Mouse (Mus musculus) G1E (cell line): Measurements from ENCODE around the gene Tmem53. TPM values are rescaled to one million over a fixed set of nuclear protein-coding genes. Genes with fewer than 3 reads are reported as not detected.
A peak's percentile ranks its signal among the peaks of the same experiment; 100 is the strongest.

Experiments used
- ATAC-seq: 2 replicates; pipeline ENCODE4 v1.8.0; 2016; ENCODE audit warnings: mild to moderate bottlenecking; ENCODE audit not compliant: insufficient number of reproducible peaks, poor library complexity, low FRiP score, severe bottlenecking; ENCODE audit errors: extremely low read depth
- DNase-seq: peaks from one replicate; pipeline ENCODE4 v3.0.0; 2012; ENCODE audit warnings: low spot score
- H3K27me3 ChIP-seq: 2 replicates; pipeline ENCODE4 v1.6.1; 2012; ENCODE audit warnings: mild to moderate bottlenecking, low read length, inconsistent platforms; ENCODE audit not compliant: insufficient read depth
- H3K36me3 ChIP-seq: replicated peaks from 2 replicates; pipeline ENCODE3; 2012; ENCODE audit warnings: mild to moderate bottlenecking, inconsistent platforms
- H3K4me1 ChIP-seq: 2 replicates; pipeline ENCODE4 v1.6.1; 2012; ENCODE audit warnings: low read depth, low read length, inconsistent platforms, mixed read lengths; ENCODE audit not compliant: insufficient read depth
- H3K4me3 ChIP-seq: 2 replicates; pipeline ENCODE4 v1.5.1; 2012; ENCODE audit warnings: low read depth, mild to moderate bottlenecking, inconsistent platforms, low read length, moderate library complexity, mixed read lengths
- H3K9me3 ChIP-seq: replicated peaks from 2 replicates; pipeline ENCODE4 v1.6.1; 2012; ENCODE audit warnings: inconsistent platforms
- CTCF ChIP-seq: IDR thresholded peaks from 2 replicates; pipeline ENCODE4 v1.5.1; 2012; ENCODE audit warnings: low read depth, low read length, inconsistent platforms, mixed read lengths
- GATA1 ChIP-seq: IDR thresholded peaks from 2 replicates; pipeline ENCODE4 v1.6.1; 2012; ENCODE audit warnings: borderline replicate concordance, low read length, inconsistent platforms, mixed read lengths
- GATA2 ChIP-seq: IDR thresholded peaks from 2 replicates; pipeline ENCODE4 v1.6.1; 2012; ENCODE audit warnings: low read depth, low read length, inconsistent platforms, borderline replicate concordance
- POLR2AphosphoS5 ChIP-seq: IDR thresholded peaks from 2 replicates; pipeline ENCODE4 v1.6.1; 2012; ENCODE audit warnings: low read depth, low read length, inconsistent platforms; ENCODE audit not compliant: insufficient replicate concordance
- TAL1 ChIP-seq: conservative IDR thresholded peaks from 2 replicates; pipeline ENCODE4 v1.6.1; 2012; ENCODE audit warnings: low read depth, low read length, inconsistent platforms, mixed read lengths
- polyA plus RNA-seq: library from polyadenylated mRNA; stranded (reverse); fragments of >175 nt; gene quantifications from 2 replicates; pipeline ENCODE4 v1.2.3, GENCODE M21; 2012
- total RNA-seq, 2 experiments: library from RNA; stranded (forward) in 1 of 2; stranded (reverse) in 1 of 2; fragments of 200-1000 nt in 1 of 2; fragments of >200 nt in 1 of 2; fragmentation: Nextera tagmentation in 1 of 2; gene quantifications; 2 replicates each; pipeline ENCODE4 v1.2.3; 2014 to 2017

The Tmem53 gene
- total and polyA plus RNA-seq, 3 experiments = 0.08 to 0.90 (median 0.16) TPM

GRCm38 (mm10) chr4:117239153-117239552, 12.6 kb upstream of the Tmem53 start:
- Histone ChIP-seq H3K36me3 (no peaks in the 10 kb centered on the region), H3K4me3 (no peak overlapping the region), H3K9me3 (peaks cover 4% of the 10 kb centered on the region), H3K27me3 (peaks cover 4% of the 10 kb centered on the region), H3K4me1 (no peaks in the 10 kb centered on the region)
- TF ChIP-seq GATA2 (no peak), CTCF (no peak), TAL1 (no peak), POLR2AphosphoS5 (no peak), GATA1 (no peak)
- no peak for DNase-seq
- no peak for ATAC-seq

DNA sequence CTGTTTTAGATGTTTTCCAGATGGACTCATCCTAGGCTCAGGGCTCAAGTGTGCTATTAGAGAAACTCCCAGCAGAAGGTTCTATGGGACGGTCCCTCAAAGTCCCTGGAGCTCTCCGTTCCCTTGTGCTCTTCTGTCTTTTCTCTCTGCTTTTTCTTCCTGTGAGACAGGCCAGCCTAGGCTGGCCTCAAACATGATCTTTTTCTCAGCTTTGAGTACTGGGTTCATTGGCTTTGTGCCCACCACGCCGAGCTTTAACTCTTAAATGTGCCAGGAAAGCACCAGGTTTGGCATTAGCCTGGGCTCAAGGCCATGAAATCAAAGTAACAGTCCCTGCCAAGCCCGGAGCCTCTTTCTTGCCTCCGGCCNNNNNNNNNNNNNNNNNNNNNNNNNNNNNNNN, 10.9 kb upstream of the Tmem53 start:
- DNase-seq (no peak), ATAC-seq (no peak)
- Histone ChIP-seq H3K4me1 (no peaks in the 10 kb centered on the region), H3K4me3 (no peak overlapping the region), H3K36me3 (no peaks in the 10 kb centered on the region), H3K27me3 (no peaks in the 10 kb centered on the region), H3K9me3 (peaks cover 4% of the 10 kb centered on the region)
- TF ChIP-seq CTCF = no peak
- TF ChIP-seq GATA1 = no peak
- TF ChIP-seq TAL1 = no peak
- TF ChIP-seq GATA2 = no peak
- no peak for TF ChIP-seq POLR2AphosphoS5

GRCm38 (mm10) chr4:117250982-117251381, 769 bp upstream of the Tmem53 start:
- DNase-seq (no peak), ATAC-seq (no peak)
- TF ChIP-seq POLR2AphosphoS5 (no peak), TAL1 (no peak), GATA1 (no peak), CTCF (no peak), GATA2 (no peak)
- peaks cover 22% of the 10 kb centered on the region for H3K27me3 ChIP-seq
- no peaks in the 10 kb centered on the region for H3K36me3 ChIP-seq
- H3K4me3 ChIP-seq = no peak overlapping the region
- H3K9me3 ChIP-seq = no peaks in the 10 kb centered on the region
- H3K4me1 ChIP-seq = peaks cover 15% of the 10 kb centered on the region

DNA sequence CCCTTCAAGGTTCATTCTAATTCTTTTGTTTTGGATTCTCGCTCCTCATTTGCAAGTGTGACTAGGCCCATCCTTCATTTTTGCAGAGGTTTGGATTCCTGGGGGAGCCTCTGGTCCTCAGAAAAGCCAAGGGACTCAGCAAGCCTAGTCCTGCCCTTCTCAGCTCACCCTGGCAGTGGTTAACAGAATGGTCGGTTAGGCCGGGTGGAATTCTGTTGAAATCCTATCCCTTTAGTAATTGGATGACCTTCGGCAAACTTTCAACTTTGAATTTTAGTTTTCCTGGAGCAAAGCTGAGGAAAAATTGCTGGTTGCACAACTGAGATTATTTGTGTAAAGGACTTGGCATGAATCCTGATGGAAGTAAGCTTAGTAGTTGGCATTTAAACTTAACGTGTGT, 600 bp downstream of the Tmem53 start:
- Histone ChIP-seq H3K27me3 (peaks cover 24% of the 10 kb centered on the region), H3K4me1 (peaks cover 15% of the 10 kb centered on the region), H3K36me3 (no peaks in the 10 kb centered on the region), H3K9me3 (no peaks in the 10 kb centered on the region), H3K4me3 (peak overlapping the region; percentile 78)
- ATAC-seq = no peak
- DNase-seq = no peak
- TF ChIP-seq POLR2AphosphoS5 = no peak
- no peak for TF ChIP-seq GATA2
- TF ChIP-seq CTCF = no peak
- TF ChIP-seq TAL1 = no peak
- no peak for TF ChIP-seq GATA1

DNA sequence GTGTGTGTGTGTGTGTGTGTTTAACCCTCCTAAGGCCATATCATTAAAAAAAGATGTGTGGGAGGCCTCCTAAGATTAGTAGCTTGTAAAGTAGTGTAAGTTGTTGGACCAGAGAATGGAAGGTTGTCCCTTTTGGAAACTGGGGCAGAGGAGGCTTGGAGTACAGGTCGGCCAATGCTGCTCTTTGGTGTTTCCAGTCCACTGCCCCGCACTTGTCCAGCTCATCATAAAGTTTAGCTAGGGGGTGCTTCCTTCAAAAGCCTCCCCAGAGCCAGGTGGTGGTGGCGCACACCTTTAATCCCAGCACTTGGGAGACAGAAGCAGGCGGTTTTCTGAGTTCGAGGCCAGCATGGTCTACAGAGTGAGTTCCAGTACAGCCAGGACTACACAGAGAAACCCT, 1.0 kb downstream of the Tmem53 start:
- Histone ChIP-seq H3K4me1 (peaks cover 15% of the 10 kb centered on the region), H3K9me3 (no peaks in the 10 kb centered on the region), H3K36me3 (no peaks in the 10 kb centered on the region), H3K27me3 (peaks cover 24% of the 10 kb centered on the region), H3K4me3 (no peak overlapping the region)
- no peak for TF ChIP-seq TAL1
- no peak for TF ChIP-seq CTCF
- no peak for TF ChIP-seq GATA2
- TF ChIP-seq POLR2AphosphoS5 = no peak
- no peak for TF ChIP-seq GATA1
- ATAC-seq = no peak
- DNase-seq = no peak

DNA sequence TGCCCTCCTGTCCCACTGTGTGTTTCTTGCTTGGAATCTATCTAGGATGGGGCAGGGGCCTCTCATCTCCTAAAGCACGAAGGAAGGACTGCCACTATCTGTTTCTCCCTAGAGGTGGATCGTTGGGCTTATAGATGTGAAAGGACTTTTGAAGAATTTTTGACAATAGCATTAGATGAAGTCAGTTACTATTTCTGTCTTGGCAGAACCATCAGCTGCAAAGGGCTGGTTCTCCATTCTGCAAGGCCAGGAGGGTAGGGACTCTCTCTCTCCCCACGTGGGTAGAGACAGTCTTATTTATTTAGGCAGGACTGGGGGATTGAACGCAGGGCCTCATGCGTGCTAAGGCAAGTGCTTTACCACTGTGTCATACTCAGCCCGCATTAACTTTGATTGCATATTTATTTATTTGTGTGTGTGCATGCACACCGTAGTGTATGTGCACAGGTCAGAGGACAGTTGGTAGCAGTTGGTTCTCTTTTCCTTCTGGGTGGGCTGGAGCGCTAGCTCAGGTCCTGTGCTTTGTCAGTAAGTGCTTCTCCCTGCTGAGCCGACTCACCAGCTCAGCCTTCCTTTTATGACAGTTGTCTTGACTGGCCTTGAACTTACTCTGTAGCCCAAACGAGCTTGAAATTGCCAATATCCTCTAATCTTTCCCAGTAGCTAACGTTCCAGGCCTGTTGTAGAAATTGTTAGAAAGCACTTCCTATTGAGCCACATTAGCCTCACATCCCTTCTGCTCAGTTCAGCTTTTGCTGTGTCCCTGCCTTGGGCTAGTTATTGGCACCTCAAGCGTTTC, 1.7 kb downstream of the Tmem53 start:
- Histone ChIP-seq H3K4me3 (no peak overlapping the region), H3K36me3 (no peaks in the 10 kb centered on the region), H3K4me1 (peaks cover 15% of the 10 kb centered on the region), H3K9me3 (no peaks in the 10 kb centered on the region), H3K27me3 (peaks cover 26% of the 10 kb centered on the region)
- no peak for DNase-seq
- no peak for ATAC-seq
- TF ChIP-seq CTCF = no peak
- TF ChIP-seq GATA1 = no peak
- no peak for TF ChIP-seq TAL1
- TF ChIP-seq POLR2AphosphoS5 = no peak
- no peak for TF ChIP-seq GATA2

GRCm38 (mm10) chr4:117254017-117254627, 2.4 kb downstream of the Tmem53 start:
- H3K4me1 ChIP-seq = peaks cover 15% of the 10 kb centered on the region
- no peak for ATAC-seq
- no peak for TF ChIP-seq GATA1
- no peak for TF ChIP-seq POLR2AphosphoS5
- no peak for TF ChIP-seq TAL1
- no peak for TF ChIP-seq CTCF
- TF ChIP-seq GATA2 = no peak
- no peaks in the 10 kb centered on the region for H3K36me3 ChIP-seq
- DNase-seq = no peak
- peaks cover 30% of the 10 kb centered on the region for H3K27me3 ChIP-seq
- no peak overlapping the region for H3K4me3 ChIP-seq
- H3K9me3 ChIP-seq = no peaks in the 10 kb centered on the region
